Mouse (Mus musculus): Measurements from ENCODE around the gene Hnf1b. TPM values are rescaled to one million over a fixed set of nuclear protein-coding genes. Genes with fewer than 3 reads are reported as not detected.

The Hnf1b gene
- polyA plus RNA-seq, 1 experiment from 2014 or later, result not detected

GRCm38 (mm10) chr11:83854707-83855106, 4.8 kb downstream of the Hnf1b start:
- Histone ChIP-seq H3K4me1 (ENCODE audit: control insufficient read depth, insufficient read depth, low read length) (peaks cover 4% of the 10 kb centered on the region), H3K27me3 (ENCODE audit: control insufficient read depth, insufficient read depth, low read length) (peaks cover 55% of the 10 kb centered on the region), H3K4me3 (ENCODE audit: low read depth, low read length) (no peak overlapping the region), H3K4me2 (ENCODE audit: low read depth, low read length) (no peak overlapping the region), H3K36me3 (replicated peaks; ENCODE audit: control insufficient read depth, insufficient read depth, low read depth, low read length) (no peaks in the 10 kb centered on the region), H3K9ac (replicated peaks; ENCODE audit: low read length) (no peak overlapping the region), H3K27ac (replicated peaks; ENCODE audit: low read depth, low read length) (no peak overlapping the region), H3K9me3 (replicated peaks; ENCODE audit: control insufficient read depth, low read length) (no peaks in the 10 kb centered on the region)
- 10% methylated on average over 2 of the region's 2 CpGs for WGBS
- DNase-seq (ENCODE audit: low spot score), result peak; percentile 6
- no peak for ATAC-seq (replicated peaks; ENCODE audit: insufficient number of reproducible peaks, low FRiP score, low TSS enrichment, low read depth)

- no peak overlapping the region for H3K27ac ChIP-seq (replicated peaks; ENCODE audit: low read depth, low read length)
- peaks cover 31% of the 10 kb centered on the region for H3K27me3 ChIP-seq (ENCODE audit: control insufficient read depth, insufficient read depth, low read length)
- H3K9me3 ChIP-seq (replicated peaks; ENCODE audit: control insufficient read depth, low read length), result no peaks in the 10 kb centered on the region
- no peak overlapping the region for H3K4me2 ChIP-seq (ENCODE audit: low read depth, low read length)
- ATAC-seq (replicated peaks; ENCODE audit: insufficient number of reproducible peaks, low FRiP score, low TSS enrichment, low read depth) (no peak), DNase-seq (ENCODE audit: low spot score) (no peak)
- no peaks in the 10 kb centered on the region for H3K36me3 ChIP-seq (replicated peaks; ENCODE audit: control insufficient read depth, insufficient read depth, low read depth, low read length)
- WGBS, result 79% methylated on average over 1 of the region's 1 CpGs
- H3K4me1 ChIP-seq (ENCODE audit: control insufficient read depth, insufficient read depth, low read length), result peaks cover 4% of the 10 kb centered on the region; the same call in 1 of the 2 replicates
- H3K4me3 ChIP-seq (ENCODE audit: low read depth, low read length), result no peak overlapping the region
- H3K9ac ChIP-seq (replicated peaks; ENCODE audit: low read length), result no peak overlapping the region
Measured at GRCm38 (mm10) chr11:83857256-83857655, 7.4 kb downstream of the Hnf1b start.

DNA sequence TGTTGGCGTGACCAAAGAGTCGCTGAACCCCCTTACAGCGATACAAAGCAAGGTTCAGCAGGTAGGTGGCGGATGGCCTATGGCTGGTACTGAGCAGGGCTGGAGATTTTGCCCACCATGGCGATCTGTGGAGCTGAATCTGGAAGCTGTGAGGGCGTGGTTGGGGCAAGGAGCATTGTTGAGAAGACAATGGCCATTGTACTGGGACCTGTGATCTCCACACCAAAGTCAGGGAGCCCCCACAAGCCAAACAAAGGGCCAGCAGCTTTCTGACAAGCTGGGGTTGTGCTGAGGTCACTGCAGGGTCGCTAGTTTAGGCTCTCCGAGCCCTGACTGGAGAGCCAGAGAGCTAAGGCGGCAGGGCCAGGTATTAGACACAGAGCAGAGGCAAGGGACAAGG, 15.4 kb downstream of the Hnf1b start:
- Histone ChIP-seq H3K27ac (replicated peaks; ENCODE audit: low read depth, low read length) (no peak overlapping the region), H3K27me3 (ENCODE audit: control insufficient read depth, insufficient read depth, low read length) (no peaks in the 10 kb centered on the region), H3K9ac (replicated peaks; ENCODE audit: low read length) (no peak overlapping the region), H3K4me1 (ENCODE audit: control insufficient read depth, insufficient read depth, low read length) (no peaks in the 10 kb centered on the region), H3K9me3 (replicated peaks; ENCODE audit: control insufficient read depth, low read length) (no peaks in the 10 kb centered on the region), H3K36me3 (replicated peaks; ENCODE audit: control insufficient read depth, insufficient read depth, low read depth, low read length) (no peaks in the 10 kb centered on the region), H3K4me3 (ENCODE audit: low read depth, low read length) (no peak overlapping the region), H3K4me2 (ENCODE audit: low read depth, low read length) (no peak overlapping the region)
- no peak for DNase-seq (ENCODE audit: low spot score)
- no peak for ATAC-seq (replicated peaks; ENCODE audit: insufficient number of reproducible peaks, low FRiP score, low TSS enrichment, low read depth)
- 25% methylated on average over 9 of the region's 9 CpGs for WGBS

DNA sequence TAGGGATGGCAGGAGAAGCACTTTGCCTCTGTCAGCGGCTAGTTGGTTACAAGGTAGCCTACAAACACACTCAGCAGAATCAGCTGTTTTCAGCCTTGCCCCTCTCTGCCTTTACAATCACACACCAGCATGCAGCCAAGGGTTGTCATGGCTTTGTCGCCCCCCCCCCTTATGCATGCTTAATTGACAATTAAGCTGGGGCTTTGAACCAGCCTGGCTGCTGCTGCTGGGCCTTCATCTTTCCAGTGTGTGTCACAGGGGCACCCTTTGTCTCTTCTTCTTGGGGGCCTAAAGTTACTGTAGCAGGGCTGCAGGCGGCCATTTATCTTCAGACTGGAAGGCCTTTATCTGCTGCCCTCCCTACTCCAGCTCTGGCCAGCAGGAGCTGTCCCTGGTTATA, 17.7 kb downstream of the Hnf1b start:
- no peaks in the 10 kb centered on the region for H3K9me3 ChIP-seq (replicated peaks; ENCODE audit: control insufficient read depth, low read length)
- DNase-seq (ENCODE audit: low spot score) (no peak), ATAC-seq (replicated peaks; ENCODE audit: insufficient number of reproducible peaks, low FRiP score, low TSS enrichment, low read depth) (no peak)
- H3K9ac ChIP-seq (replicated peaks; ENCODE audit: low read length), result no peak overlapping the region
- no peaks in the 10 kb centered on the region for H3K36me3 ChIP-seq (replicated peaks; ENCODE audit: control insufficient read depth, insufficient read depth, low read depth, low read length)
- H3K4me1 ChIP-seq (ENCODE audit: control insufficient read depth, insufficient read depth, low read length), result no peaks in the 10 kb centered on the region
- 29% methylated on average over 3 of the region's 3 CpGs for WGBS
- no peak overlapping the region for H3K27ac ChIP-seq (replicated peaks; ENCODE audit: low read depth, low read length)
- no peak overlapping the region for H3K4me3 ChIP-seq (ENCODE audit: low read depth, low read length)
- H3K27me3 ChIP-seq (ENCODE audit: control insufficient read depth, insufficient read depth, low read length), result no peaks in the 10 kb centered on the region
- no peak overlapping the region for H3K4me2 ChIP-seq (ENCODE audit: low read depth, low read length)

DNA sequence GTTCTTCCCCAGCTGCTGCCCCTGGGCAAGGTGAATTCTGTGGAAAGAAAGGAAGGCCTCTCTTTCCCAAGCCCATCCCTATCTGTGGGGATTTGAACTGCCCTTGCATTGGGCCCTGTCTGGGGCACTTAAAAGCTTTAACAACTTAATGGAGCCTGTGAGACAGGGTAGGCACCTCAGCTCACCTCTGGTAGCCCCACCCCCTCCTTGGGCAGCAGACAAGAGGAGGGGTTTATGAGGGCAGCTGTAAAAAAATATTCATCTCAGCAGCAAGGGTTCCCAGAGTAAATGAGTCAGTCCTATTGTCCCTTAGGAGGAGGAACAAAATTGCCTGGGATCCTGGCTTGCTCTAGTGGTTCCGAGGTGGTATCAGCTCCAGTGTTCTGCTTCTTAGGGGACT, 19.3 kb downstream of the Hnf1b start:
- Histone ChIP-seq H3K27ac (replicated peaks; ENCODE audit: low read depth, low read length) (no peak overlapping the region), H3K27me3 (ENCODE audit: control insufficient read depth, insufficient read depth, low read length) (no peaks in the 10 kb centered on the region), H3K9ac (replicated peaks; ENCODE audit: low read length) (no peak overlapping the region), H3K9me3 (replicated peaks; ENCODE audit: control insufficient read depth, low read length) (no peaks in the 10 kb centered on the region), H3K4me2 (ENCODE audit: low read depth, low read length) (no peak overlapping the region), H3K4me1 (ENCODE audit: control insufficient read depth, insufficient read depth, low read length) (no peaks in the 10 kb centered on the region), H3K36me3 (replicated peaks; ENCODE audit: control insufficient read depth, insufficient read depth, low read depth, low read length) (no peaks in the 10 kb centered on the region), H3K4me3 (ENCODE audit: low read depth, low read length) (no peak overlapping the region)
- 29% methylated on average over 1 of the region's 1 CpGs for WGBS
- ATAC-seq (replicated peaks; ENCODE audit: insufficient number of reproducible peaks, low FRiP score, low TSS enrichment, low read depth) (no peak), DNase-seq (ENCODE audit: low spot score) (no peak)

DNA sequence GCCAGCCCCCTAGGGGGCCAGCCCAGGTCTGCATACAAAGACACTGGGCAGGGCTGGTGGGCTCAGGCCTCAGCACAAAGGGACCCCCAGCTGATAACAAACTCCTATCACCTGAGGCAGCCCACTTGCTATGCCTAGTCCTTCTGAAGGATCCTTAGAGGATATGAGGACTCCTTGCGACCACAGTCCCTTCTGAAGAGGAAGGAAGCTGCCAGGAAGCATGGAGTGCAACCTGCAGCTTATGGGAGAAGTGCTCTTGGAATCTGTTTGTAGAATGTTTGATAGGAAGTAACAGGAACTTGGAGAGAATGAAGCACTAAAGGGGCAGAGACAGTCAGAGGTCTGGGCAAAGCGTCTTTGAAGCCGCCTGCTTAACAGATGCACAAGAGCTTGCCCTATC, 19.8 kb downstream of the Hnf1b start:
- no peak overlapping the region for H3K27ac ChIP-seq (replicated peaks; ENCODE audit: low read depth, low read length)
- no peaks in the 10 kb centered on the region for H3K27me3 ChIP-seq (ENCODE audit: control insufficient read depth, insufficient read depth, low read length)
- H3K9ac ChIP-seq (replicated peaks; ENCODE audit: low read length), result no peak overlapping the region
- no peaks in the 10 kb centered on the region for H3K9me3 ChIP-seq (replicated peaks; ENCODE audit: control insufficient read depth, low read length)
- no peak overlapping the region for H3K4me3 ChIP-seq (ENCODE audit: low read depth, low read length)
- DNase-seq (ENCODE audit: low spot score) (no peak), ATAC-seq (replicated peaks; ENCODE audit: insufficient number of reproducible peaks, low FRiP score, low TSS enrichment, low read depth) (no peak)
- no peaks in the 10 kb centered on the region for H3K4me1 ChIP-seq (ENCODE audit: control insufficient read depth, insufficient read depth, low read length)
- H3K36me3 ChIP-seq (replicated peaks; ENCODE audit: control insufficient read depth, insufficient read depth, low read depth, low read length), result no peaks in the 10 kb centered on the region
- H3K4me2 ChIP-seq (ENCODE audit: low read depth, low read length), result no peak overlapping the region
- 52% methylated on average over 3 of the region's 3 CpGs for WGBS

DNA sequence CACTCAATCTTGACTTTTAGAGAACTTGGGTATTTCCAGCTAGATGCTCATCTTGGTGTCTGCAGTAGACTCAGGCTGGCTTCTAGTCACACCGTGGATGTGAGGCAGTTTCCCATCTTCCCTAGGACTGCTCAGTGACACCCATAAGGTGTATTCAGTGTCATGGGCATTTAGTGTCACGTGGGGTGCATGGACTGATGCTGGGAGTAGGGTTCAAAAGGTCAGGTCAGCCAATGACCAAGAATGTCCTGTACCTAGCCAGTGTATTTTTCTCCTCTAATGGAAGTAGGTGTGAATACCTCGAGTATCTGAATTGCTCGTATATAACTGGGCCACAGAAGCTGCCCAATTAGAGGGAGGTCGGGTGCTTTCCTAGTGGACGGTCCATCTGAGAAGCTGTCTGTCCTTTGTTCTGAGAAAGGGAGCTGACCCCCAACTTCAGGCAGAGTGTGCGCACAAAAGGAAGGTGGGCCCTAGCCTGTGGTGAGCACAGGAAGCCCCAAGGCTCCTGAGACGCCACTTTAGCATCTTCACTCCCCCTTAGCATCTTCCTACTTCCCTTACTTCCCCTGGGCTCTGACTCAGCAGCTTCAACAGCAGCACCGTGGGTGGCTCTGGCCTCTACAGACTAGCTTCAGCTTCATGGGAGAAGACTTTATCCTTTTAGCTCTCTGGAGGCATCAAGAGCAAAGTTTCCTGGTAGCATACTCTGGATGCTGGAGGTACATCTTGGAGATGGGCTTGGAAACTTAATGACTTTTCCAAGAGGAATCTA, 22.1 kb downstream of the Hnf1b start:
- 80% methylated on average over 9 of the region's 9 CpGs for WGBS
- Histone ChIP-seq H3K4me3 (ENCODE audit: low read depth, low read length) (no peak overlapping the region), H3K27me3 (ENCODE audit: control insufficient read depth, insufficient read depth, low read length) (no peaks in the 10 kb centered on the region), H3K27ac (replicated peaks; ENCODE audit: low read depth, low read length) (no peak overlapping the region), H3K4me2 (ENCODE audit: low read depth, low read length) (no peak overlapping the region), H3K36me3 (replicated peaks; ENCODE audit: control insufficient read depth, insufficient read depth, low read depth, low read length) (no peaks in the 10 kb centered on the region), H3K4me1 (ENCODE audit: control insufficient read depth, insufficient read depth, low read length) (no peaks in the 10 kb centered on the region), H3K9ac (replicated peaks; ENCODE audit: low read length) (no peak overlapping the region), H3K9me3 (replicated peaks; ENCODE audit: control insufficient read depth, low read length) (no peaks in the 10 kb centered on the region)
- DNase-seq (ENCODE audit: low spot score) (no peak), ATAC-seq (replicated peaks; ENCODE audit: insufficient number of reproducible peaks, low FRiP score, low TSS enrichment, low read depth) (no peak)

- no peaks in the 10 kb centered on the region for H3K36me3 ChIP-seq (replicated peaks; ENCODE audit: control insufficient read depth, insufficient read depth, low read depth, low read length)
- H3K9ac ChIP-seq (replicated peaks; ENCODE audit: low read length), result no peak overlapping the region
- H3K4me1 ChIP-seq (ENCODE audit: control insufficient read depth, insufficient read depth, low read length), result no peaks in the 10 kb centered on the region
- no peaks in the 10 kb centered on the region for H3K9me3 ChIP-seq (replicated peaks; ENCODE audit: control insufficient read depth, low read length)
- WGBS, result 81% methylated on average over 9 of the region's 9 CpGs
- DNase-seq (ENCODE audit: low spot score), result no peak
- H3K4me3 ChIP-seq (ENCODE audit: low read depth, low read length), result no peak overlapping the region
- H3K27ac ChIP-seq (replicated peaks; ENCODE audit: low read depth, low read length), result no peak overlapping the region
- H3K4me2 ChIP-seq (ENCODE audit: low read depth, low read length), result no peak overlapping the region
- no peak for ATAC-seq (replicated peaks; ENCODE audit: insufficient number of reproducible peaks, low FRiP score, low TSS enrichment, low read depth)
- H3K27me3 ChIP-seq (ENCODE audit: control insufficient read depth, insufficient read depth, low read length), result no peaks in the 10 kb centered on the region
Measured at GRCm38 (mm10) chr11:83873509-83873908, 23.6 kb downstream of the Hnf1b start.

Measured in embryonic facial prominence, embryonic 11.5 days (tissue).